Mouse (Mus musculus): ENCODE data around the gene Nek2. TPM values are rescaled to one million over a fixed set of nuclear protein-coding genes. Genes with fewer than 3 reads are reported as not detected.

The Nek2 gene
- polyA plus RNA-seq, 1 experiment from 2014 or later, result 37.9 TPM

GRCm38 (mm10) chr1:191880921-191881609, 59.8 kb downstream of the Nek2 start:
- H3K27ac ChIP-seq (ENCODE audit: poor library complexity, severe bottlenecking), result peak overlapping the region; percentile 10
- H3K4me2 ChIP-seq, result no peak overlapping the region
- 45% methylated on average over 8 of the region's 8 CpGs for WGBS
- H3K4me1 ChIP-seq (replicated peaks), result peaks cover 58% of the 10 kb centered on the region
- H3K36me3 ChIP-seq, result no peaks in the 10 kb centered on the region
- 0 out of 2 replicates have a peak, but pooled peaks cover 3% of the 10 kb centered on the region for H3K9me3 ChIP-seq (replicated peaks)
- no peak for ATAC-seq (ENCODE audit: insufficient number of reproducible peaks, low FRiP score)
- H3K4me3 ChIP-seq, result no peak overlapping the region
- no peaks in the 10 kb centered on the region for H3K27me3 ChIP-seq (replicated peaks)
- H3K9ac ChIP-seq, result no peak overlapping the region

- no peak for ATAC-seq (ENCODE audit: insufficient number of reproducible peaks, low FRiP score)
These were observed 60.4 kb downstream of the Nek2 start for GRCm38 (mm10) chr1:191881663-191882062.

More at GRCm38 (mm10) chr1:191881663-191882062, 60.4 kb downstream of the Nek2 start:
- no peak overlapping the region for H3K4me3 ChIP-seq
- H3K4me1 ChIP-seq (replicated peaks), result peaks cover 58% of the 10 kb centered on the region
- 0 out of 2 replicates have a peak, but pooled peaks cover 4% of the 10 kb centered on the region for H3K9me3 ChIP-seq (replicated peaks)
- 31% methylated on average over 2 of the region's 2 CpGs for WGBS
- peak overlapping the region; percentile 10; the same call in 1 of the 2 replicates for H3K27ac ChIP-seq (ENCODE audit: poor library complexity, severe bottlenecking)
- H3K9ac ChIP-seq, result no peak overlapping the region
- no peaks in the 10 kb centered on the region for H3K36me3 ChIP-seq
- H3K27me3 ChIP-seq (replicated peaks), result no peaks in the 10 kb centered on the region
- no peak overlapping the region for H3K4me2 ChIP-seq

Other genes with a start within 250 kb of the Nek2 start
- 40.3 and 43.3 TPM in 2 replicates for gene Dtl, start 245.9 kb upstream of the Nek2 start, polyA plus RNA-seq (2016; fragmentation: Nextera tagmentation; extraction: Ambion mirVana)
- gene Ints7, start 245.8 kb upstream of the Nek2 start, polyA plus RNA-seq (2016; fragmentation: Nextera tagmentation; extraction: Ambion mirVana), result 48.8 and 51.8 TPM in 2 replicates
- gene Lpgat1, start 103.6 kb upstream of the Nek2 start, polyA plus RNA-seq (2016; fragmentation: Nextera tagmentation; extraction: Ambion mirVana), result 64.8 and 67.4 TPM in 2 replicates
- gene Slc30a1, start 85.3 kb downstream of the Nek2 start, polyA plus RNA-seq (2016; fragmentation: Nextera tagmentation; extraction: Ambion mirVana), result 4.8 and 5.0 TPM in 2 replicates
- gene Rd3, start 155.9 kb downstream of the Nek2 start, polyA plus RNA-seq (2016; fragmentation: Nextera tagmentation; extraction: Ambion mirVana), result 1.3 and 1.7 TPM in 2 replicates

All from heart, embryonic 12.5 days (tissue).